Mouse (Mus musculus) ES-Bruce4 (cell line): ENCODE results near the gene St7l. TPM values are rescaled to one million over a fixed set of nuclear protein-coding genes. Genes with fewer than 3 reads are reported as not detected.
A peak's percentile ranks its signal among the peaks of the same experiment; 100 is the strongest.

ENCODE experiments used
- H3K27ac ChIP-seq: 2 replicates; pipeline ENCODE4 v1.5.1; 2012; ENCODE audit warnings: low read length, inconsistent platforms; ENCODE audit not compliant: insufficient read depth
- H3K27me3 ChIP-seq: 2 replicates; pipeline ENCODE4 v1.6.1; 2012; ENCODE audit warnings: mild to moderate bottlenecking, low read length, inconsistent platforms; ENCODE audit not compliant: control insufficient read depth, poor library complexity, insufficient read depth, severe bottlenecking
- H3K36me3 ChIP-seq: 2 replicates; pipeline ENCODE4 v1.6.1; 2012; ENCODE audit warnings: inconsistent platforms, mild to moderate bottlenecking, low read length, moderate library complexity; ENCODE audit not compliant: control insufficient read depth, poor library complexity, insufficient read depth, severe bottlenecking
- H3K4me1 ChIP-seq: one replicate; pipeline ENCODE4 v1.8.1; 2011; ENCODE audit warnings: low read length; ENCODE audit not compliant: control insufficient read depth, insufficient read depth
- H3K4me3 ChIP-seq: 2 replicates; pipeline ENCODE4 v1.5.1; 2011; ENCODE audit warnings: low read depth, mild to moderate bottlenecking, low read length
- H3K9ac ChIP-seq: 2 replicates; pipeline ENCODE4 v1.6.1; 2012; ENCODE audit warnings: low read depth, mild to moderate bottlenecking, inconsistent platforms; ENCODE audit not compliant: poor library complexity, severe bottlenecking
- H3K9me3 ChIP-seq: replicated peaks from 2 replicates; pipeline ENCODE4 v1.6.1; 2012; ENCODE audit warnings: mild to moderate bottlenecking, low read length, inconsistent platforms; ENCODE audit not compliant: control insufficient read depth, poor library complexity, insufficient read depth, severe bottlenecking
- CTCF ChIP-seq: IDR thresholded peaks from one replicate; pipeline ENCODE4 v1.8.1; 2011; ENCODE audit warnings: low read depth, low read length
- EP300 ChIP-seq: IDR thresholded peaks from 2 replicates; pipeline ENCODE4 v1.6.1; 2011; ENCODE audit warnings: low read depth, low read length; ENCODE audit not compliant: insufficient read depth
- POLR2A ChIP-seq: IDR thresholded peaks from one replicate; pipeline ENCODE4 v1.8.1; 2011; ENCODE audit warnings: low read length; ENCODE audit not compliant: insufficient read depth
- polyA plus RNA-seq: library from polyadenylated mRNA; stranded (reverse); fragments of >200 nt; gene quantifications from 2 replicates; pipeline ENCODE4 v1.2.4, GENCODE M21; 2011; ENCODE audit warnings: low read depth; ENCODE audit not compliant: missing spikeins, insufficient read depth, insufficient read length

Gene St7l
- polyA plus RNA-seq, 1 experiment = 30.0 TPM

DNA sequence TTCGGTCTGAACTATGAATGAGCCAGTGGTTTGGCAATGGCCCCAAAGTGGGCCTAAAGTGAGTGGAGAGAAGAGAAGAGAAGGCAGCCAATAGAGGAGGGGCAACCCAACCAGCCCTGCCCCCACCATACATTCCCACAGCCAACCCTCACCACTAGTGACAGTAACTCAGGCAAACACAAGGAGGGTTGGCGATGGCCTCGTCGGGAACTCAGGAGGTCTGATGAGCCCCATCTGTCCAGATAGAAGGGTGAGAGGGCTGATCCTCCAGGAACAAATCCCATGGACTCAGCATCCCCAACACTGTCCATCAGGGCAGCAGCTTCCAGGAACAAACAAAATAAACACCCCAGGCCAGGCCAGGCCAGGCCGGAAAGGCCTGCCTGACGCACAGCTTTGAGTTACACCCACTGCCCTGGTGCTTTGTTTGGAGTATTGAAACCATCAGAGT lies 92.4 kb downstream of the St7l start:
- Histone ChIP-seq H3K9ac (no peak overlapping the region), H3K27me3 (peaks cover 3% of the 10 kb centered on the region), H3K4me1 (no peaks in the 10 kb centered on the region), H3K27ac (no peak overlapping the region), H3K4me3 (no peak overlapping the region), H3K36me3 (no peaks in the 10 kb centered on the region), H3K9me3 (no peaks in the 10 kb centered on the region)
- no peak for TF ChIP-seq CTCF
- no peak for TF ChIP-seq EP300
- no peak for TF ChIP-seq POLR2A

DNA sequence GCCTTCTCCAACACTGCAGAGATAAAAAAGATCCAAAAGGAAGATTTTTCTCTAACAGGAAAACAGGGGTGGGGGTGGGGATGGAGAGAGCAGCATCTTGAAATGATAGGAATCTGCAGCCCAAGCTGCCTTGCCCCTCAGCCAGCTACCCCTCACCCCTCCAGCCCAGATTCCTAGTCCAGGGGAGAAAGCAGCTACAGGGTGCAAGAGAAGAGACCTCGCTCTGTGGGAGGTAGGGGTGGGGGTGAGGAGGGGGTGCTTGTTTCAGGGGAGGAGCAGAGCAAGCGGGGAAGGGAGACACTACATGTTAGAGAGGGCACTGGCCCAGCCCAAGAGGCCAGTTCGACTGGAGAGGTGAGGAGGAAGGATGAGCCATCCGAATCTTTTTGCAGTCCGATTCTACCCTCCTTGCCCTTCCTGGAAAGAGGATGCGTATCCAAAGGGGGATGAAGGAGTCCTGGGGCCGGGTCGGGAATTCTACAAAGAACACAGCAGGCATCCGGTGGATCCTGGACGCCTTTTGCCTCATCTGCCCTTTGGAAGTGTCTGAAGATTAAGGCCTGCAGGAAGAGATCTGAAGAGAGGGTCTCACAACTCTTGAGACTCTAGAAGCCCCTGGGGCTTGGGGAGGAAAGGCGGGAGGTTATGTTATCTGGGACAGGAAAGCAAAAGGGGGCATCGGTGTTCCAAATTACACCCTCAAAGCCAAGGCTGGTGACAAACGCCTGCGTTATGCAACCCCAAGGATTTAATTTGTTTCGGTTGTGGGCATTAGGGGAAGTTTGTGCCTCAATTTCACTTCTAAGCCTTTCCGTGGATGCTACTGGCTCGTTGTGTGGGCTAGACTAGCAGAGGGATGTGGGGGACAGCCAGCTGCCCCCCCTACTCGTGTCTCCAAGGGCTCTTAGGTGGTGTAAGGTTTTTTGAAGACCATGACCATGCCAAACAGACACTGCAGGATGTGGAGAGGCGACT lies 96.5 kb downstream of the St7l start:
- no peak overlapping the region for H3K4me3 ChIP-seq
- no peaks in the 10 kb centered on the region for H3K36me3 ChIP-seq
- no peak overlapping the region for H3K9ac ChIP-seq
- no peaks in the 10 kb centered on the region for H3K9me3 ChIP-seq
- peaks cover 10% of the 10 kb centered on the region for H3K27me3 ChIP-seq
- no peak overlapping the region for H3K27ac ChIP-seq
- no peaks in the 10 kb centered on the region for H3K4me1 ChIP-seq
- TF ChIP-seq POLR2A = no peak
- TF ChIP-seq CTCF = no peak
- TF ChIP-seq EP300 = no peak

DNA sequence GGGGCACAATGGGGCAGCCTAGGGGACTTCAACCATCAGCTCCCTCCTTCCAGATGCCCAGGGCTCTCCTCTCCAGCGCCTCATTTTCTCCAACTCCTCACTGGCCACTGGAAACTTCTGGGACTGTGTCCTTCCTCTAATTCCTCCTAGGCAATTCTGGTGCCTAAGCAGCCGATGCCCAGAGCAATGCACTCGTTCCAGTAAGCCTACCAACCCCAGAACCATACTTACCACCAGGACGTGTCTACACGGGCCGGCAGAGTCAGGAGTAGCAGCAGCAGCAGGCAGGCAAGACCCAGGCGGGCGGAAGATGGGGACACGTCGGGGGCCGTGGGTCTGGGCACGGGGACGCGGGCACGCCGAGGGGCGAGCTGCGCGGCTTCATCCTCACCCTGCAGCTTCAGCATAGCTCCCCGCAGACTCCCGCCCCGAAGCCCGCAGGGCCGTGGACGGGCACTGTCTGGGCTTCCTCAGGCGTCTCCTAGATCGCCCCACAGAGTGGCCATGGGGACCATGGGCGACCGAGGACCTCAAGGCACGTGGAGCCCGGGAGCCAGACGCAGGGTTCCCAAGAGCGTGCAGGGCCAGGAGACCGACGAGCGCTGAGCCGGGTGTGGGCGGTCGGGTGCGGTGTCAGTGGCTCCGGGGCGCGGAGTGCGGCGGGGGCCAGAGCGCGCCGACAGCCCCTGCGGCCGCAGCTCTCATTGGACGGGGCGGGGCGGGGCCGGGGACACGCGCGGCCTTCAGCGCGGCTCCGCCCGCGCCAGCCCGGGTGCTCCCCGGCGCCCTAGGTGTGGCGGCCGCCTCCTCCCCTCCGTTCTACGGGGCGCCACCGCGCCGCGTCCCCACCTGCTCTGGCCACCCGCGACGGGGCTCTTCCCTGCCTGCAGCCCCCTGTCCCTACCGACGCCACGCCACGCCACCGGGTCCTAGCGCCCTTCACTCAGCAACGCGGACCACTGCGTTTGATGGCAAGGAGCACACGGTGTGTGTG lies 97.6 kb downstream of the St7l start, which contains the start of gene Wnt2b:
Wnt2b (minus strand) TSS at position 856 of the 994 bp plus-strand sequence.
- peaks cover 12% of the 10 kb centered on the region for H3K27me3 ChIP-seq
- peak within 1 kb of the TSS; percentile 60 for H3K4me3 ChIP-seq
- no peak within 1 kb of the TSS for H3K27ac ChIP-seq
- H3K9me3 ChIP-seq = no peaks in the 10 kb centered on the region
- peak within 1 kb of the TSS; percentile 42 for H3K9ac ChIP-seq
- H3K4me1 ChIP-seq = no peaks in the 10 kb centered on the region
- no peaks in the 10 kb centered on the region for H3K36me3 ChIP-seq
- TF ChIP-seq CTCF (no peak), EP300 (no peak), POLR2A (no peak)

DNA sequence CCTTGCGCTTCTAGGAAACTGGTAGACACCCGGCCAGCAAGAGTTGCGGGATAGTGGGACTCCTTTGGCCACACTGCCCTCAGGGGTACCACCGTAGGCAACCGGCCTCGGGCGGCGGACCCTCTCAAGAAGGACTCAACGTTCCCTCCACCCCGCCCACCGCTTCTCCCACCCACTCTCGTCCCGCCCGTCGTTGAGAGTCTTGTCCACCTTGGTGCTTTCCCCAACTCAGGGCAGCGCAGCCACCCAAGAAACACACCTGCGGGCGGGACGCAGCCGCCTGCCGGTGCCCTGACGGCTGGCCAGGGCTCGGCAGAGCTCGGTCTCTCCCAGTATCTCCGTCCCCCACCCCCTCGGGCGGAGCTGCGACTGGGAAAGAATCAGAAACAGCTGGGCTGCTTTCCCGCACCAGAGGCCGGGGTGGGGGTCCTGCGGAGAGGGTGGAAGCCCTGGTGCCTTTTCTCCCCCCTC lies 98.4 kb downstream of the St7l start:
- no peak overlapping the region for H3K27ac ChIP-seq
- peak overlapping the region; percentile 60 for H3K4me3 ChIP-seq
- H3K9ac ChIP-seq = no peak overlapping the region
- no peaks in the 10 kb centered on the region for H3K9me3 ChIP-seq
- no peaks in the 10 kb centered on the region for H3K36me3 ChIP-seq
- TF ChIP-seq POLR2A (no peak), EP300 (no peak), CTCF (no peak)
- no peaks in the 10 kb centered on the region for H3K4me1 ChIP-seq
- peaks cover 12% of the 10 kb centered on the region for H3K27me3 ChIP-seq

DNA sequence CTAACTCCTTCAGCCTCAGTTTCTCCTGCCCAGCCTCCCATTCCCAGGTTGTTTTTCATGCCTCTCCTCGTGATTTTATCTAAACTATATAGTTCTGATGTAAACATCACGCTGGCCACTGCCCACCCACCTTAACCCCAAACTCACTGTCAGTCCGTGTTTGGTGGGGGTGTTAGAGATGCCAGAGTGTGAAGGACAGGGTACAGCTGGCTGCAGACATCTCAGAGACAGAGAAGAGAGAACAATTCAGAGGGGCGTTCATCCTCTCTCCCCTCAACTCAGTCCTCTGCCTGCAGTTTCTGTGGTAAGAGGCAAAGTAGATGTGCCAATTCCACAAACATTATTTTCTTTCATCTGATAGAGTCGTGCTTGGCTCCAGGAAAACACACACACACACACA lies 99.1 kb downstream of the St7l start:
- no peak overlapping the region for H3K27ac ChIP-seq
- H3K9ac ChIP-seq = no peak overlapping the region
- TF ChIP-seq POLR2A = no peak
- TF ChIP-seq CTCF = no peak
- no peak for TF ChIP-seq EP300
- H3K4me3 ChIP-seq = no peak overlapping the region
- H3K9me3 ChIP-seq = no peaks in the 10 kb centered on the region
- H3K36me3 ChIP-seq = no peaks in the 10 kb centered on the region
- H3K27me3 ChIP-seq = peaks cover 12% of the 10 kb centered on the region
- no peaks in the 10 kb centered on the region for H3K4me1 ChIP-seq
